Mouse (Mus musculus): ENCODE measurements around the gene Ewsr1.

DNA sequence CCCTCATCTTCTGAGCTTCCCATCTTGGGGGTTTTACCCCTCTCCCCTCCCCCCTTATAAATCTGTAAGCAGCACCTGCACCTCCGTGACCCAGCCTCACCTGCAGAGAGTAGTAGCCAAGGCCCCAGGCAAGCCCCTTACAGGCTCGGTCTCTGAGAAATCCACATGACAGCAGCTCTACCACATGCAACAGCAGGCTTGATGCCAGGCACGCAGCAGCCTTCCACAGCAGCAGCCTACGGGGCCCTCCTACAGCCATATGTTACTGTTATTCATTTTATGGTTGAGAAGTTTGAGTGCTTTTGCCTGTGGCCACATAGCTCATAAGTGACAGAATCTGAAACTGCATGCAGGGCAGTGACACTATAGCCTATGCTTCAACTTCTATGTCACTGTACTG, 63.6 kb downstream of the Ewsr1 start:
- TF ChIP-seq CTCF (IDR thresholded peaks at IDR 0.05; ENCODE audit: low read depth) (no peak), EP300 (optimal IDR thresholded peaks at IDR 0.05) (no peak)

Data from stomach, postnatal 0 days (tissue).